Mouse (Mus musculus) ES-E14 (cell line): ENCODE measurements at regions not wholly inside any gene's neighbourhood (a gene's known extent, or its start where the extent isn't known, plus 50 kb on each side); places are given as distances from the start of the nearest gene placed in this dataset.
"Not testable (repeated sequence)": the region's sequence is repeated elsewhere in the genome, so short reads cannot be mapped to it uniquely, and the experiment has no call there.

Experiments
- DNase-seq: peaks from one replicate; pipeline ENCODE4 v3.0.0-alpha.2; 2013; ENCODE audit warnings: low read depth, low spot score
- H3K27ac ChIP-seq: 2 replicates; pipeline ENCODE4 v1.5.1; 2012; ENCODE audit warnings: low read depth, mild to moderate bottlenecking, low read length, moderate library complexity, mixed read lengths; ENCODE audit not compliant: poor library complexity, insufficient read depth, severe bottlenecking
- H3K36me3 ChIP-seq: 2 replicates; pipeline ENCODE4 v1.6.1; 2012; ENCODE audit warnings: mild to moderate bottlenecking, low read length, moderate library complexity, mixed read lengths; ENCODE audit not compliant: control insufficient read depth, poor library complexity, insufficient read depth, severe bottlenecking
- H3K4me1 ChIP-seq, 2 experiments: fragments of 150-350 bp in 1 of 2; sonication (generic) in 1 of 2; 2 replicates each; pipeline ENCODE4 v1.6.1; 2012; ENCODE audit warnings: low read length in 2 of 2, mild to moderate bottlenecking in 1 of 2, mixed read lengths in 1 of 2; ENCODE audit not compliant: control insufficient read depth in 2 of 2, insufficient read depth in 2 of 2, poor library complexity in 1 of 2
- H3K4me3 ChIP-seq, 2 experiments: fragments of 150-350 bp in 1 of 2; sonication (generic) in 1 of 2; 2 replicates each; pipeline ENCODE4 v1.5.1; 2012; ENCODE audit warnings: low read length in 2 of 2, low read depth in 1 of 2, mild to moderate bottlenecking in 1 of 2, mixed read lengths in 1 of 2; ENCODE audit not compliant: insufficient read depth in 1 of 2, poor library complexity in 1 of 2, severe bottlenecking in 1 of 2
- H3K9ac ChIP-seq: 2 replicates; pipeline ENCODE4 v1.6.1; 2012; ENCODE audit warnings: low read depth, mild to moderate bottlenecking, low read length, mixed read lengths; ENCODE audit not compliant: poor library complexity, insufficient read depth, severe bottlenecking
- H3K9me3 ChIP-seq: fragments of 150-350 bp; sonication (generic); 2 replicates; pipeline ENCODE4 v1.6.1; 2012; ENCODE audit warnings: low read depth, mild to moderate bottlenecking, low read length; ENCODE audit not compliant: control insufficient read depth, insufficient read depth
- CHD2 ChIP-seq: IDR thresholded peaks from 2 replicates; pipeline ENCODE4 v1.6.1; 2014; ENCODE audit warnings: mild to moderate bottlenecking, low read depth, low read length, inconsistent platforms
- HCFC1 ChIP-seq: IDR thresholded peaks from 2 replicates; pipeline ENCODE4 v1.6.1; 2012; ENCODE audit warnings: low read length, inconsistent platforms, borderline replicate concordance; ENCODE audit not compliant: insufficient read depth
- MAFK ChIP-seq: IDR thresholded peaks from 2 replicates; pipeline ENCODE4 v1.6.1; 2014; ENCODE audit warnings: mild to moderate bottlenecking, low read depth, low read length, inconsistent platforms; ENCODE audit not compliant: insufficient read depth
- ZC3H11A ChIP-seq: IDR thresholded peaks from 2 replicates; pipeline ENCODE4 v1.6.1; 2012; ENCODE audit warnings: low read depth, mild to moderate bottlenecking, inconsistent platforms, low read length, borderline replicate concordance
- ZNF384 ChIP-seq: IDR thresholded peaks from 2 replicates; pipeline ENCODE4 v1.6.1; 2012; ENCODE audit warnings: low read depth, low read length, inconsistent platforms
- in situ Hi-C, 2 experiments: fragments of 600-800 bp; cut with MboI; formaldehyde crosslinking; loops; one replicate each; pipeline ENCODE4 v1.15.1; 2025; ENCODE audit warnings: low sequenced_read_pairs in 2 of 2, inconsistent platforms in 1 of 2; ENCODE audit not compliant: unreplicated experiment in 2 of 2

DNA sequence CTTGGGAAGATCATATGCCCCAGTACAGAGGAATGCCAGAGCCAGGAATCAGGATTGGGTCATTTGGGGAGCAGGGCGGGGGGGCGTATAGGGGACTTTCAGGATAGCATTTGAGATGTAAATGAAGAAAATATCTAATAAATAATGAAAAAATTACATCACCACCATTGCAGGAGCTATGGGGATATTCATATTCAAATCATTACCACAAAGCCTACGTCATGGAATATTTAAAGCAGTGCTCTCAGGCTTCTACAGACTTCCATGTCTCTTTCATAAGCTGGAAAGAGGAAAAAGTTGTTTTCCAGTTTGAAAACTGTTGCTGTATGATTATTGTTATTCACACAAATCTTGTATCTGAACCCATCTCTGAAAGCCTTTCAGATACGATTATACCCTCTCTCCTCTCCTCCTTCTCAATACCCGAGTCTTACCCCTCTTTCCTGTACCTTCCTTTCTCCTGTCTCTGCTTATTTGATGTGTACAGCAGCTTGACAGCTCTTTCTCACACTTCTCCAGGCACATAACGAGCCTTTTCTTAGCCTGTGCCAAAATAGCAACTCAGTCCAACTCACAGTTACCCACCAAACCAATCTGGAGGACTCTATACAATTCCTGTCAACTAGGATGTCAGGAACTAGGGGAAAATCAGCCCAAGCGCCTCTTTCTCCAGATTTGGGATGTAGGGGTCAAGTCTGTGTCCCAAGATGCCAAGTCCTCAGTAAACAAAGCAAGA lies 1592.0 kb upstream of the Dsel start:
- Histone ChIP-seq H3K27ac (no peak overlapping the region), H3K4me1 (no peaks in the 10 kb centered on the region), H3K9me3 (no peaks in the 10 kb centered on the region), H3K9ac (no peak overlapping the region), H3K4me3 (no peak overlapping the region), H3K36me3 (no peaks in the 10 kb centered on the region)
- in situ Hi-C loops: no loop called here
- DNase-seq: no peak
- TF ChIP-seq MAFK (no peak), HCFC1 (no peak), CHD2 (no peak), ZC3H11A (no peak), ZNF384 (no peak)

DNA sequence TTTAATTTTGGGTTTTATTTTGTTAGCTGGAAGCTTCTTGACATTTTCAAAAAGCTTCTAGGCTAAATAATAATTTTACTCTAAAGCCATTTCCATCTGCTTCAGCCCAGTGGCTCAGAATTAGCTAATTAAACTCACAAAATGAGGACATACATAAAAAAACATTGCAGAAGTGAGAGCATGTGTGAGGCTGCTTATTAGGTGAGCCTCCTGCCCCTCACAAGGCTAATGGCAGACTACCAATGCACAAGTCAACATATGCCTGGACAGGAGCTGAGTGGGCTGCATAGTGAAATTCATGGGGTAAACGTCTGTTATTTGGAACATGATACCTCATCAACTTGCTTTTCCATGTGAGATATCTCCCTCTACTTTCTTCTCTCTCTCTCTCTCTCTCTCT lies 1569.0 kb upstream of the Dsel start:
- TF ChIP-seq ZNF384: no peak
- TF ChIP-seq MAFK: no peak
- TF ChIP-seq ZC3H11A: no peak
- TF ChIP-seq CHD2: no peak
- no peak for TF ChIP-seq HCFC1
- in situ Hi-C loops: no loop called here
- no peak overlapping the region for H3K4me3 ChIP-seq
- no peaks in the 10 kb centered on the region for H3K4me1 ChIP-seq
- H3K9ac ChIP-seq: no peak overlapping the region
- no peak overlapping the region for H3K27ac ChIP-seq
- no peaks in the 10 kb centered on the region for H3K36me3 ChIP-seq
- no peak for DNase-seq
- no peaks in the 10 kb centered on the region for H3K9me3 ChIP-seq

DNA sequence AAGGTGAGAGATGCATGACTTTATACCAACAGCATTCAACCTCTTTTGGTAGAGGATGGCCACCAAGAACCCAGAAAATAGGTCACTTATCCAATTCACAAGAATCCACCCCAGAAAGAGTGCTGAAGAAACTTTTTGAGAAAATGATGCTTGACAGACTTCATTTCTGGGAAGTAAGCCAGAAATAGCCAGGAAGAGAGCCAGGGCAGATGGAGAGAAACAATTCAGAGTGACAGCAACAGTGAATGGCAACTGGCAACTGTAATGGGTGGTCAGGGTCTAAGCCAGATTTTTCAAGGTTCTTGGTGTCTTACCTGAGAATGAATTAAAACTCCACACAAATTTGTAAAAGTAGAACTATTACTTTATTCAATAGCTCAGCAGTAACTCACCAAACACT lies 1566.5 kb upstream of the Dsel start:
- no peak for DNase-seq
- H3K9ac ChIP-seq: no peak overlapping the region
- no peak overlapping the region for H3K27ac ChIP-seq
- H3K9me3 ChIP-seq: no peaks in the 10 kb centered on the region
- no peak overlapping the region for H3K4me3 ChIP-seq
- in situ Hi-C loops: no loop called here
- no peaks in the 10 kb centered on the region for H3K4me1 ChIP-seq
- H3K36me3 ChIP-seq: no peaks in the 10 kb centered on the region
- TF ChIP-seq ZC3H11A (no peak), CHD2 (no peak), ZNF384 (no peak), HCFC1 (no peak), MAFK (no peak)

DNA sequence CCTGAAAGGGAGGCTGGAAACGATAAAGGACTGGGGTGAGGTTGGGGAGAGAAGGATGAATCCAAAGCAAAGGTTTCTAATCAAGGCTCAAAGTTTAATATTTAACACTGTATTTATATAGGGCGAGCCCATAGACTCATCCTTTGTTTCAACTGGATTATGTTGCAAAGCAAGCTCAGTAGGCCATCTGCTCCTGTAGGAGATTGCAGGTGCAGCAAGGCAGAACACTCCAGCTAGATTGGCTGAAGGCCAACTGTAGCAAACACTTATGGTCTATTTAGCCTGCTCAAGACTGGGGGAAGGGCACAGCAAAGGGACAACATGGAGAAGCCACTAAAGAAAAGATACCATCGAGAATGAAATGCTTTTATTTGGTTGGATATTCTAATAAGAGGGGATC lies 1548.1 kb upstream of the Dsel start:
- Histone ChIP-seq H3K4me1 (no peaks in the 10 kb centered on the region), H3K27ac (no peak overlapping the region)
- in situ Hi-C loops: no loop called here

DNA sequence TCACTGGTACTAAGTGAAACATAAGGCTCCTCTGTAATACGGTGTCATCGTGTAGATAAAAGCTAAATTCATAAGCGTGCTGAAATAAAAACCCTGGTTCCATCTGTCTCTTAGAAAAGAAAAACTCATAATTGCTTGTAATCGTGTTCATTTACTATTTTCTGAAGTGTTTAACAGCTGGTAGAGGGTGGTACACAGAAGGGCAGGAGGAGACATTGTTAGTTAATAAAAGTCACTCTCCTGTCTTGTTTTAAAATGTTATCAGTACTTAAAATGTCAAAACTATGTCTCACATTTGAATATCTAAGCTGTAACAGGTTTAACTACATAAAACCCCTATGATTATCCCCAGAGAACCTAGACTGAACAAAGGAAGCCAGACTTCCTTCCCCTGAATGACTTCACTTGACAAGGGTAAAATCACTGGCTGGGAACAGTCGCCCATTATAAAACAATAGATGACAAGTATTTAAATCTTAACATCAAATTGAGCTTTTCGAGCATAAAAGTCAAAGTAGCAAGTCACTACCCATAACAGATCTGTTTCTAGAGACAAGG lies 1530.6 kb upstream of the Dsel start:
- Histone ChIP-seq H3K9me3 (no peaks in the 10 kb centered on the region), H3K27ac (no peak overlapping the region), H3K9ac (no peak overlapping the region), H3K36me3 (no peaks in the 10 kb centered on the region), H3K4me1 (no peaks in the 10 kb centered on the region), H3K4me3 (no peak overlapping the region)
- no peak for DNase-seq
- in situ Hi-C loops: no loop called here
- no peak for TF ChIP-seq MAFK
- no peak for TF ChIP-seq HCFC1
- no peak for TF ChIP-seq CHD2
- no peak for TF ChIP-seq ZC3H11A
- no peak for TF ChIP-seq ZNF384

More for the DNA sequence above, 1548.1 kb upstream of the Dsel start:
- Histone ChIP-seq H3K4me3 (no peak overlapping the region), H3K9ac (no peak overlapping the region), H3K9me3 (no peaks in the 10 kb centered on the region), H3K36me3 (no peaks in the 10 kb centered on the region)
- TF ChIP-seq MAFK: no peak
- no peak for TF ChIP-seq CHD2
- TF ChIP-seq ZC3H11A: no peak
- TF ChIP-seq ZNF384: no peak
- TF ChIP-seq HCFC1: no peak
- DNase-seq: no peak

DNA sequence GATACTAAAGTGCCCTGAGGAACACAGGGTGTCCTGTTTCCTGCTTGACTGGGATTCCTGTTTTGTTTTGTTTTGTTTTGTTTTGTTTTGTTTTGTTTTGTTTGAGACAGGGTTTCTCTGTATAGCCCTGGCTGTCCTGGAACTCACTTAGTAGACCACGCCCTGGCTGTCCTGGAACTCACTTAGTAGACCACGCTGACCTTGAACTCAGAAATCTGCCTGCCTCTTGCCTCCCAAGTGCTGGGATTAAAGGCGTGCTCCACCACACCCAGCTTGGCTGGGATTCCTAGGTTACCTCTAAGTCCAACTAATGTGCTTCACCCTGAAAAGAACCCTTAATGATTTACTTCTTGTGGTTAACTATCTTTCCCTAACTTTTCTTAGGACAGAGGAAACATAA lies 1529.6 kb upstream of the Dsel start:
- H3K36me3 ChIP-seq, DNase-seq, H3K9ac ChIP-seq, H3K4me3 ChIP-seq, in situ Hi-C loops, H3K27ac ChIP-seq, H3K4me1 ChIP-seq, H3K9me3 ChIP-seq: not testable (repeated sequence)
